Mouse (Mus musculus) erythroblast, embryonic 14.5 days (primary cell): ENCODE measurements around the gene Nhsl1.

Experiments
- GATA1 ChIP-seq: IDR thresholded peaks from 2 replicates; pipeline ENCODE4 v1.6.1; 2012; ENCODE audit warnings: low read length, inconsistent platforms, mixed read lengths
- TAL1 ChIP-seq: IDR thresholded peaks from 3 replicates; pipeline ENCODE4 v1.6.1; 2012; ENCODE audit warnings: low read length, inconsistent platforms, mixed read lengths

GRCm38 (mm10) chr10:18510663-18511062, 191.9 kb downstream of the Nhsl1 start:
- TF ChIP-seq GATA1 (no peak), TAL1 (no peak)
